Mouse (Mus musculus) liver, embryonic 11.5 days (tissue): ENCODE measurements at regions not wholly inside any gene's neighbourhood (a gene's known extent, or its start where the extent isn't known, plus 50 kb on each side); places are given as distances from the start of the nearest gene placed in this dataset.

Experiments
- ATAC-seq: fragments of 200-750 bp; cut with Nextera tagmentation; replicated peaks from 2 replicates; pipeline ENCODE4 v1.8.0; 2017; ENCODE audit warnings: moderate number of reproducible peaks, mild to moderate bottlenecking, moderate TSS enrichment, moderate library complexity; ENCODE audit not compliant: low FRiP score
- DNase-seq: peaks from one replicate; pipeline ENCODE4 v3.0.0-alpha.2; 2017; ENCODE audit warnings: low spot score
- H3K27ac ChIP-seq: fragments of 300-500 bp; sonication (generic); 2 replicates; pipeline ENCODE4 v1.5.1; 2014; ENCODE audit warnings: mild to moderate bottlenecking, low read depth, low read length, control low read depth
- H3K27me3 ChIP-seq: fragments of 300-500 bp; sonication (generic); replicated peaks from 2 replicates; pipeline ENCODE4 v1.6.1; 2014; ENCODE audit warnings: low read length, mixed read lengths; ENCODE audit not compliant: control insufficient read depth, insufficient read depth
- H3K36me3 ChIP-seq: fragments of 300-500 bp; sonication (generic); 2 replicates; pipeline ENCODE4 v1.6.1; 2014; ENCODE audit warnings: mild to moderate bottlenecking, low read length, moderate library complexity, mixed read lengths; ENCODE audit not compliant: control insufficient read depth, insufficient read depth
- H3K4me1 ChIP-seq: fragments of 300-500 bp; sonication (generic); replicated peaks from 2 replicates; pipeline ENCODE4 v1.6.1; 2014; ENCODE audit warnings: low read length, mixed read lengths; ENCODE audit not compliant: control insufficient read depth, insufficient read depth
- H3K4me2 ChIP-seq: fragments of 300-500 bp; sonication (generic); 2 replicates; pipeline ENCODE4 v1.6.1; 2014; ENCODE audit warnings: mild to moderate bottlenecking, control low read depth, moderate library complexity
- H3K4me3 ChIP-seq: fragments of 300-500 bp; sonication (generic); 2 replicates; pipeline ENCODE4 v1.5.1; 2014; ENCODE audit warnings: low read depth, low read length, control low read depth
- H3K9ac ChIP-seq: fragments of 300-500 bp; sonication (generic); 2 replicates; pipeline ENCODE4 v1.6.1; 2014; ENCODE audit warnings: low read depth, low read length, control low read depth
- H3K9me3 ChIP-seq: fragments of 300-500 bp; sonication (generic); 2 replicates; pipeline ENCODE4 v1.6.1; 2016; ENCODE audit warnings: low read length, inconsistent platforms, mixed read lengths; ENCODE audit not compliant: control insufficient read depth
- WGBS: fragments of 180-500 bp; shearing (Covaris S2); extraction: QIAGEN DNeasy Blood & Tissue Kit; methylation state at CpG from one replicate; pipeline ENCODE4 v1.1.7; 2014; 5-methylcytosine and 5-hydroxymethylcytosine counted together

GRCm38 (mm10) chr13:42391330-42392005 is 90.2 kb downstream of the Edn1 start:
- no peak for DNase-seq
- H3K9ac ChIP-seq, result no peak overlapping the region
- no peak overlapping the region for H3K27ac ChIP-seq
- no peak overlapping the region for H3K4me3 ChIP-seq
- no peaks in the 10 kb centered on the region for H3K36me3 ChIP-seq
- no peaks in the 10 kb centered on the region for H3K27me3 ChIP-seq
- 79% methylated on average over 9 of the region's 9 CpGs for WGBS
- no peaks in the 10 kb centered on the region for H3K9me3 ChIP-seq
- no peak overlapping the region for H3K4me2 ChIP-seq
- no peaks in the 10 kb centered on the region for H3K4me1 ChIP-seq
- ATAC-seq, result no peak

GRCm38 (mm10) chr13:42392701-42393100 is 91.4 kb downstream of the Edn1 start:
- no peaks in the 10 kb centered on the region for H3K27me3 ChIP-seq
- ATAC-seq (no peak), DNase-seq (no peak)
- no peak overlapping the region for H3K27ac ChIP-seq
- 91% methylated on average over 7 of the region's 7 CpGs for WGBS
- H3K4me3 ChIP-seq, result no peak overlapping the region
- H3K4me2 ChIP-seq, result no peak overlapping the region
- H3K9ac ChIP-seq, result no peak overlapping the region
- no peaks in the 10 kb centered on the region for H3K4me1 ChIP-seq
- no peaks in the 10 kb centered on the region for H3K36me3 ChIP-seq
- no peaks in the 10 kb centered on the region for H3K9me3 ChIP-seq

GRCm38 (mm10) chr13:42394572-42394971 is 93.3 kb downstream of the Edn1 start:
- no peaks in the 10 kb centered on the region for H3K4me1 ChIP-seq
- H3K4me2 ChIP-seq, result no peak overlapping the region
- no peak overlapping the region for H3K9ac ChIP-seq
- no peak for ATAC-seq
- WGBS, result 54% methylated on average over 2 of the region's 2 CpGs
- no peaks in the 10 kb centered on the region for H3K36me3 ChIP-seq
- no peak for DNase-seq
- no peak overlapping the region for H3K27ac ChIP-seq
- no peak overlapping the region for H3K4me3 ChIP-seq
- no peaks in the 10 kb centered on the region for H3K9me3 ChIP-seq
- H3K27me3 ChIP-seq, result no peaks in the 10 kb centered on the region

- DNase-seq (no peak), ATAC-seq (no peak)
- Histone ChIP-seq H3K27ac (no peak overlapping the region), H3K4me2 (no peak overlapping the region), H3K9me3 (no peaks in the 10 kb centered on the region), H3K27me3 (no peaks in the 10 kb centered on the region), H3K4me3 (no peak overlapping the region), H3K36me3 (no peaks in the 10 kb centered on the region), H3K9ac (no peak overlapping the region), H3K4me1 (no peaks in the 10 kb centered on the region)
- 56% methylated on average over 2 of the region's 2 CpGs for WGBS
Observed at GRCm38 (mm10) chr13:42401513-42401912, 100.2 kb downstream of the Edn1 start.

GRCm38 (mm10) chr13:42403231-42404020 is 102.2 kb downstream of the Edn1 start:
- 76% methylated on average over 3 of the region's 3 CpGs for WGBS
- ATAC-seq (no peak), DNase-seq (no peak)
- H3K4me2 ChIP-seq, result no peak overlapping the region
- no peaks in the 10 kb centered on the region for H3K36me3 ChIP-seq
- H3K27me3 ChIP-seq, result no peaks in the 10 kb centered on the region
- no peak overlapping the region for H3K4me3 ChIP-seq
- no peaks in the 10 kb centered on the region for H3K4me1 ChIP-seq
- H3K9me3 ChIP-seq, result no peaks in the 10 kb centered on the region
- no peak overlapping the region for H3K27ac ChIP-seq
- no peak overlapping the region for H3K9ac ChIP-seq

- no peaks in the 10 kb centered on the region for H3K9me3 ChIP-seq
- ATAC-seq (no peak), DNase-seq (no peak)
- H3K4me1 ChIP-seq, result no peaks in the 10 kb centered on the region
- no peak overlapping the region for H3K9ac ChIP-seq
- no peak overlapping the region for H3K4me3 ChIP-seq
- WGBS, result 85% methylated on average over 1 of the region's 1 CpGs
- H3K36me3 ChIP-seq, result no peaks in the 10 kb centered on the region
- H3K27me3 ChIP-seq, result no peaks in the 10 kb centered on the region
- H3K27ac ChIP-seq, result no peak overlapping the region
- H3K4me2 ChIP-seq, result no peak overlapping the region
Observed at GRCm38 (mm10) chr13:42412652-42413282, 111.5 kb downstream of the Edn1 start.

GRCm38 (mm10) chr13:42446921-42447320 is 145.6 kb downstream of the Edn1 start:
- WGBS, result 26% methylated on average over 1 of the region's 1 CpGs

GRCm38 (mm10) chr13:42453665-42454064 is 152.4 kb downstream of the Edn1 start:
- Histone ChIP-seq H3K4me3 (no peak overlapping the region), H3K9me3 (no peaks in the 10 kb centered on the region), H3K27ac (no peak overlapping the region), H3K4me1 (no peaks in the 10 kb centered on the region), H3K27me3 (no peaks in the 10 kb centered on the region), H3K36me3 (no peaks in the 10 kb centered on the region), H3K9ac (no peak overlapping the region), H3K4me2 (no peak overlapping the region)
- DNase-seq (no peak), ATAC-seq (no peak)
- 76% methylated on average over 5 of the region's 5 CpGs for WGBS

More at GRCm38 (mm10) chr13:42446921-42447320, 145.6 kb downstream of the Edn1 start:
- Histone ChIP-seq H3K27me3 (no peaks in the 10 kb centered on the region), H3K36me3 (no peaks in the 10 kb centered on the region), H3K27ac (no peak overlapping the region), H3K9ac (no peak overlapping the region), H3K4me3 (no peak overlapping the region), H3K4me2 (no peak overlapping the region), H3K9me3 (no peaks in the 10 kb centered on the region), H3K4me1 (no peaks in the 10 kb centered on the region)
- no peak for ATAC-seq
- DNase-seq, result no peak
